11 mouse cellular contexts compared by ENCODE assay signal in the genomic region with DNA sequence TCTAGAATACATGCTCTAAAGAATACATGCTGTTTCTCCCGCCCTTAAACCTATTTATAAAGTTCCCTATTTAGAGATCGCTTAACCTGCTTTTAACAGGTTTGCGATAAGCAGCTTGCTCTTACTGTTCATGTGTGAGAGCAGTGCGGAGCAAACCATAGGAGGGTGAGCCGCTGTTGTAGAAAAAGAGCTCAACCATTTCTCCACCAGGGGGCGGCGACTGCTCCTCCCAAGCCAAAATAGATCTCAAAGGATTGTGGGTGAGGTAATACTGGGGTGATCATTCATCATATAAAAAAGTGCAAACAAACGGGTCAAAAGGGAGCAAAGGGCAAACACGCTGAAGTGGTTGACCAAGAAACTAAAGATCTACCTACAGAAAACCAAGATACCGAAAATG. TPM values are rescaled to one million over a fixed set of nuclear protein-coding genes. Genes with fewer than 3 reads are reported as not detected.
DNase-seq lines count a peak whose midpoint lies in the region; ATAC-seq and TF ChIP-seq lines count a peak whose summit lies in the region.
"Had no signal": no experiment of that assay in that cellular context is flagged by ENCODE, and none has a peak within 500 bp of the region (broad histone marks: within the 10 kb centered on the region; RNA-seq: fewer than 3 reads in every experiment).

No protein-coding gene starts in this region.

- ATAC-seq in liver, embryonic 14.5 days (ENCODE audit: insufficient read depth), result no peak
- no peak for ATAC-seq in liver, embryonic 12.5 days
- ATAC-seq: forebrain, embryonic 16.5 days; midbrain, embryonic 13.5 days had no signal

- no peaks in the 10 kb centered on the region for H3K4me1 ChIP-seq in liver, embryonic 14.5 days (replicated peaks; ENCODE audit: control insufficient read depth in 2 of 2, insufficient read depth in 2 of 2, low read length in 1 of 2)
- no peaks in the 10 kb centered on the region for H3K4me1 ChIP-seq in liver, embryonic 12.5 days
- H3K4me1 ChIP-seq: midbrain, embryonic 13.5 days had no signal

- H3K27me3 ChIP-seq in liver, embryonic 14.5 days (ENCODE audit: control insufficient read depth, insufficient read depth, low read length), result no peaks in the 10 kb centered on the region
- H3K27me3 ChIP-seq in liver, embryonic 12.5 days (replicated peaks), result no peaks in the 10 kb centered on the region
- H3K27me3 ChIP-seq: midbrain, embryonic 13.5 days had no signal

- WGBS in liver, embryonic 14.5 days (ENCODE audit: insufficient replicate concordance), result 74% methylated on average over 10 of the region's 10 CpGs
- 75% methylated on average over 10 of the region's 10 CpGs for WGBS in liver, embryonic 12.5 days (ENCODE audit: insufficient replicate concordance)

- H3K36me3 ChIP-seq in liver, embryonic 14.5 days (replicated peaks; ENCODE audit: control insufficient read depth, insufficient read depth, low read depth), result no peaks in the 10 kb centered on the region
- peaks cover 11% of the 10 kb centered on the region; the same call in 1 of the 2 replicates for H3K36me3 ChIP-seq in liver, embryonic 12.5 days

- TF ChIP-seq CTCF in liver, embryonic 14.5 days (IDR thresholded peaks at IDR 0.05; ENCODE audit: low read depth), result peak; percentile 35; the same call in 1 of the 2 replicates

- H3K9me3 ChIP-seq in liver, embryonic 14.5 days (ENCODE audit: control insufficient read depth, low read length), result no peaks in the 10 kb centered on the region
- H3K9me3 ChIP-seq in liver, embryonic 12.5 days (replicated peaks), result no peaks in the 10 kb centered on the region
- H3K9me3 ChIP-seq: G1E; midbrain, embryonic 13.5 days had no signal

- DNase-seq in cerebellum, postnatal 10 days, result peak; percentile 30 to 33
- DNase-seq in cerebellum, adult 11-12 months, result no peak
- no peak for DNase-seq in liver, embryonic 14.5 days (ENCODE audit: low read depth in 3 of 3, low spot score in 3 of 3)
- peak; percentile 8 for DNase-seq in T-cell, adult 2 months (ENCODE audit: low spot score)
- peak; percentile 35 for DNase-seq in naive thymus-derived CD4-positive, alpha-beta T cell, adult 2 months (ENCODE audit: low read depth)
- no peak for DNase-seq in urinary bladder, postnatal 14 days (ENCODE audit: low spot score)
- no peak for DNase-seq in heart, postnatal 4 days

- H3K4me2 ChIP-seq in liver, embryonic 14.5 days (ENCODE audit: low read depth), result no peak overlapping the region
- H3K4me2 ChIP-seq in liver, embryonic 12.5 days, result no peak overlapping the region
- H3K4me2 ChIP-seq: midbrain, embryonic 13.5 days had no signal

- no peak overlapping the region for H3K4me3 ChIP-seq in liver, embryonic 14.5 days (ENCODE audit: insufficient read depth in 1 of 2, low read depth in 2 of 2, low read length in 2 of 2)
- no peak overlapping the region for H3K4me3 ChIP-seq in liver, embryonic 12.5 days
- H3K4me3 ChIP-seq: midbrain, embryonic 13.5 days had no signal

- no peak overlapping the region for H3K9ac ChIP-seq in liver, embryonic 14.5 days (replicated peaks)
- H3K9ac ChIP-seq in liver, embryonic 12.5 days, result no peak overlapping the region
- H3K9ac ChIP-seq: midbrain, embryonic 13.5 days had no signal

- TF ChIP-seq EP300 in liver, embryonic 14.5 days (IDR thresholded peaks at IDR 0.05; ENCODE audit: low read depth), result no peak

- H3K27ac ChIP-seq in liver, embryonic 14.5 days, result no peak overlapping the region
- no peak overlapping the region for H3K27ac ChIP-seq in liver, embryonic 12.5 days
- H3K27ac ChIP-seq: midbrain, embryonic 13.5 days had no signal

RNA-seq across cellular contexts. Expression of gene Yy2, which starts 5.0 kb away (rescaled TPM):
- 0.25 and 0.54 TPM in 2 replicates for polyA plus RNA-seq in liver, embryonic 14.5 days (2012; rRNA removed)
- polyA plus RNA-seq in liver, embryonic 14.5 days (2014; fragmentation: Nextera tagmentation; extraction: Ambion mirVana), result 0.93 and 1.0 TPM in 2 replicates
- 1.8 and 1.9 TPM in 2 replicates for polyA plus RNA-seq in liver, embryonic 12.5 days (2016; fragmentation: Nextera tagmentation; extraction: Ambion mirVana)
- 1 to 10 TPM in 1 of 2 experiments, under 1 TPM in 1; 0.79 to 1.9 TPM for total RNA-seq in heart, postnatal 4 days (2021)
- polyA plus RNA-seq: G1E had no signal

RNA-seq across cellular contexts. Expression of gene Mbtps2, which starts 34.7 kb away (rescaled TPM):
- 6.1 and 8.5 TPM in 2 replicates for polyA plus RNA-seq in liver, embryonic 14.5 days (2012; rRNA removed)
- 4.0 and 4.3 TPM in 2 replicates for polyA plus RNA-seq in liver, embryonic 14.5 days (2014; fragmentation: Nextera tagmentation; extraction: Ambion mirVana)
- 8.8 and 9.8 TPM in 2 replicates for polyA plus RNA-seq in liver, embryonic 12.5 days (2016; fragmentation: Nextera tagmentation; extraction: Ambion mirVana)
- total RNA-seq in heart, postnatal 4 days (2021), result 10 to 100 TPM; 17.8 to 17.9 TPM

Comparison
In these comparisons a context has a peak if more than half of its experiments do, and no peak if none do; other contexts are left out.
1. DNase-seq: peak in cerebellum, postnatal 10 days (2 of 2), T-cell, adult 2 months (single experiment) and naive thymus-derived CD4-positive, alpha-beta T cell, adult 2 months (single experiment); none in cerebellum, adult 11-12 months (single experiment), liver, embryonic 14.5 days (0 of 3), urinary bladder, postnatal 14 days (single experiment) and heart, postnatal 4 days (single experiment).